Mouse (Mus musculus) midbrain, embryonic 10.5 days (tissue): Measurements from ENCODE around the gene Plcl1. TPM values are rescaled to one million over a fixed set of nuclear protein-coding genes. Genes with fewer than 3 reads are reported as not detected.

Experiments used
- DNase-seq: peaks from one replicate; pipeline ENCODE4 v3.0.0-alpha.2; 2017; ENCODE audit warnings: low spot score
- H3K27ac ChIP-seq: fragments of 300-500 bp; sonication (generic); replicated peaks from 2 replicates; pipeline ENCODE4 v1.5.1; 2016; ENCODE audit warnings: mild to moderate bottlenecking
- H3K27me3 ChIP-seq: fragments of 300-500 bp; sonication (generic); 2 replicates; pipeline ENCODE4 v1.6.1; 2016; ENCODE audit warnings: low read depth, mild to moderate bottlenecking; ENCODE audit not compliant: poor library complexity, severe bottlenecking
- H3K36me3 ChIP-seq: fragments of 300-500 bp; sonication (generic); 2 replicates; pipeline ENCODE4 v1.6.1; 2016; ENCODE audit warnings: mild to moderate bottlenecking, moderate library complexity
- H3K4me1 ChIP-seq: fragments of 300-500 bp; sonication (generic); 2 replicates; pipeline ENCODE4 v1.6.1; 2016
- H3K4me3 ChIP-seq: fragments of 300-500 bp; sonication (generic); 2 replicates; pipeline ENCODE4 v1.5.1; 2016; ENCODE audit warnings: mild to moderate bottlenecking, moderate library complexity
- H3K9me3 ChIP-seq: fragments of 300-500 bp; sonication (generic); replicated peaks from 2 replicates; pipeline ENCODE4 v1.6.1; 2016; ENCODE audit warnings: mild to moderate bottlenecking
- WGBS: fragments of 180-500 bp; shearing (Covaris S2); methylation state at CpG from one replicate; pipeline ENCODE4 v1.1.7; 2016; 5-methylcytosine and 5-hydroxymethylcytosine counted together
- polyA plus RNA-seq: library from polyadenylated mRNA; unstranded; fragments of >200 nt; fragmentation: Nextera tagmentation; extraction: Ambion mirVana; gene quantifications from 2 replicates; pipeline ENCODE4 v1.2.1, GENCODE M21; 2016

The Plcl1 gene
- polyA plus RNA-seq, 1 experiment from 2014 or later: 1.0 TPM

- Histone ChIP-seq H3K4me1 (peaks cover 9% of the 10 kb centered on the region; the same call in 1 of the 2 replicates), H3K4me3 (no peak overlapping the region), H3K27me3 (no peaks in the 10 kb centered on the region), H3K9me3 (no peaks in the 10 kb centered on the region), H3K27ac (no peak overlapping the region), H3K36me3 (no peaks in the 10 kb centered on the region)
- 84% methylated on average over 5 of the region's 5 CpGs for WGBS
- no peak for DNase-seq
Observed at GRCm38 (mm10) chr1:55762284-55762683, 356.6 kb downstream of the Plcl1 start.

DNA sequence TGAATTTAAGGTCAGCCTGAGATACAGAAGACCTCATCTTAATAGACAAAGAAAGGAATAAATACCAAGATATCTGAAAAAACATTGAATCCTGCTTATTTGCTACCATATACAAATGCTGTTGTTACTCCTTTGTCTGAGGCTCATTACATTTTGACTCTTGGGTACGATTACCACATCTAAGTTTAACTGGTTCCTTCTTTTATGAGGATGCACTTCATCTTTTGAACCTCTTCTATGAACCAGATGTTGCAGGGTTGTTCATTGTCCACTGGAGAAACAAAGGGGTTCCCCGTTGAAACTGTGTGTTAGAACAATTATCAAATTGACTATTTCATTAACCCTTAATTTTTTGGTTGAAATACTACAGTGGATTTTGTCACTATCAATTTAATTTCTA is 357.4 kb downstream of the Plcl1 start:
- H3K36me3 ChIP-seq: no peaks in the 10 kb centered on the region
- DNase-seq: no peak
- H3K4me1 ChIP-seq: peaks cover 9% of the 10 kb centered on the region; the same call in 1 of the 2 replicates
- H3K4me3 ChIP-seq: no peak overlapping the region
- 85% methylated on average over 2 of the region's 2 CpGs for WGBS
- H3K27me3 ChIP-seq: no peaks in the 10 kb centered on the region
- H3K9me3 ChIP-seq: no peaks in the 10 kb centered on the region
- no peak overlapping the region for H3K27ac ChIP-seq

DNA sequence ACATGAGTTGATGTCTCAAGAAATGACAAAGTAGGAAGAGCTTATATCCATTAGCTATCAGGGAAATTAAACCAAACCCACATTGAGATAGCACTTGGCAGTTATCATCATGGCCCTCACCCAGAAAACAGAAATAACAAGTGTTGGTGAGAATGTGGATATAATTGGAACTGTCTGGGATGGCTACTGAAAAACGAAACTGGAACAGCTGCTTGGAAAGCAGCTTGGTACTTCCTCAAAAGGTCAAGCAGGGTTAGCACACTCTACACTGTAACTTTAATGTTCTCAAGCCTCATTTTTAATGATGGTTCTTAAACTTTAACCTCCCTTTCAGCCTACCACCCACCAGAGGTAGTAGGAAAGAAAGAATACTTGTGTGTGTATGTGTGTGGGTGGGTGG is 361.0 kb downstream of the Plcl1 start:
- H3K27me3 ChIP-seq: no peaks in the 10 kb centered on the region
- WGBS: 83% methylated on average over 1 of the region's 1 CpGs

DNA sequence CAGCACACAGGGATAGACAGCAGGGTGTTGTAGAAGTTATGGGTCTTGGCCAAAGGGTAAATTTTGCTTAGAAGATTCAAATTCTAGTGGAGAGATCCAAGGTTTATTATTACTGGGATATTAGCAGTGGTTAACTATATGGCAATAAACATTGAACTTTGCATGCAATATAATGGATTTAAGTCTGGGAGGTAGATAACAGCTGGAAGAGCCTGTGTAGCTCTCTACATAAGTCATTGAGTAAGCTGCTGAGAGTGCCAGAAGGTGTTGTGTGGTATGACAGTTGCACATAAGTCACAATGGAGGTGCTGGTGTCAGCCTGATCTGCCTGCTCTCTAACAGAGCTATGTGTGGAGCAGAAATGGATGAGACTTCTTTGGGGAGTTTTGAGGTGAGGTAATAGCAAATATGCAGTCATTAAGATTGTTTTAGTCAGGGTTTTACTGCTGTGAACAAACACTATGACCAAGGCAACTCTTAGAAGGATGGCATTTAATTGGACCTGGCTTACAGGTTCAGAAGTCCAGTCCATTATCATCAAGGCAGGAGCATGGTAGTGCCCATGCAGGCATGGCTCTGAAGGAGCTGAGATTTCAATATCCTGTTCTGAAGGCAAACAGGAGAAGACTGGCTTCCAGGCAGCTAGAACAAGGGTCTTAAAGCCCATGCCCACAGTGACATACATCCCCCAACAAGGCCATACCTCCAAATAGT is 364.5 kb downstream of the Plcl1 start:
- Histone ChIP-seq H3K36me3 (no peaks in the 10 kb centered on the region), H3K27me3 (no peaks in the 10 kb centered on the region), H3K4me3 (no peak overlapping the region), H3K9me3 (no peaks in the 10 kb centered on the region), H3K27ac (no peak overlapping the region), H3K4me1 (no peaks in the 10 kb centered on the region)
- DNase-seq: no peak

More for the DNA sequence above, 361.0 kb downstream of the Plcl1 start:
- Histone ChIP-seq H3K27ac (no peak overlapping the region), H3K36me3 (no peaks in the 10 kb centered on the region), H3K9me3 (no peaks in the 10 kb centered on the region), H3K4me1 (peaks cover 5% of the 10 kb centered on the region; the same call in 1 of the 2 replicates), H3K4me3 (no peak overlapping the region)
- DNase-seq: no peak

DNA sequence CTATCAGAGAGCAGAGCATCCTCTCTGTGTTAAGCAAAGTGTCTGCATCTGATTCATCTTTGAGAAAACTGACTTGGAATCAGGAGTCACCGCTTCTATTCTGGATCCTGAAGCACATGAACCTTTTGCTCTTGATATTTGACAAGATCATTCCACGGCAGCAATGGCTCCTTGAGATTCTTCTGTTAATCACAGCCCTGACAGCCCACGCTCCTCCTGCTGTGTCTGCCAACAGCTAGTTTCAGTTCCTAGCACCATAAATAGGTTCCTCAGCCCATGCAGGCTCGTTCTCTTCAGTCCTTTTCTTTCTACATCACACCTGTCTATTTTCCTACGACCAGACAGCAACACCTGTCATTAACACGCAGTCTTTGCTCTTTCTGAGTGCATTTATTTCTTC is 387.1 kb downstream of the Plcl1 start:
- H3K36me3 ChIP-seq: no peaks in the 10 kb centered on the region
- no peaks in the 10 kb centered on the region for H3K9me3 ChIP-seq
- no peak overlapping the region for H3K27ac ChIP-seq
- 79% methylated on average over 6 of the region's 6 CpGs for WGBS
- 0 out of 2 replicates have a peak, but pooled peaks cover 4% of the 10 kb centered on the region for H3K4me1 ChIP-seq
- no peak overlapping the region for H3K4me3 ChIP-seq
- no peak for DNase-seq
- H3K27me3 ChIP-seq: no peaks in the 10 kb centered on the region

Other genes with a start within 250 kb of the Plcl1 start
- gene Rftn2, start 179.1 kb upstream of the Plcl1 start, polyA plus RNA-seq: 5.8 TPM in 2 replicates
- 2.8 and 3.2 TPM in 2 replicates for gene Mars2, start 168.7 kb upstream of the Plcl1 start, polyA plus RNA-seq
- gene Boll, start 42.5 kb upstream of the Plcl1 start, polyA plus RNA-seq: 0.23 and 0.84 TPM in 2 replicates